Mouse (Mus musculus) left cerebral cortex, adult 18-20 months (tissue): ENCODE results near the gene Pnp2. TPM values are rescaled to one million over a fixed set of nuclear protein-coding genes. Genes with fewer than 3 reads are reported as not detected.

Source experiments
- DNase-seq, 2 experiments: peaks; one replicate each; pipeline ENCODE4 v3.0.0; 2021 to 2022; ENCODE audit warnings: low spot score in 2 of 2, mixed read lengths in 1 of 2
- total RNA-seq, 2 experiments: library from RNA; stranded (reverse); gene quantifications; 2 replicates each; pipeline ENCODE4 v1.2.3; 2021

The Pnp2 gene
- total RNA-seq, 2 experiments from 2014 or later, result 0.46 to 1.1 TPM

DNA sequence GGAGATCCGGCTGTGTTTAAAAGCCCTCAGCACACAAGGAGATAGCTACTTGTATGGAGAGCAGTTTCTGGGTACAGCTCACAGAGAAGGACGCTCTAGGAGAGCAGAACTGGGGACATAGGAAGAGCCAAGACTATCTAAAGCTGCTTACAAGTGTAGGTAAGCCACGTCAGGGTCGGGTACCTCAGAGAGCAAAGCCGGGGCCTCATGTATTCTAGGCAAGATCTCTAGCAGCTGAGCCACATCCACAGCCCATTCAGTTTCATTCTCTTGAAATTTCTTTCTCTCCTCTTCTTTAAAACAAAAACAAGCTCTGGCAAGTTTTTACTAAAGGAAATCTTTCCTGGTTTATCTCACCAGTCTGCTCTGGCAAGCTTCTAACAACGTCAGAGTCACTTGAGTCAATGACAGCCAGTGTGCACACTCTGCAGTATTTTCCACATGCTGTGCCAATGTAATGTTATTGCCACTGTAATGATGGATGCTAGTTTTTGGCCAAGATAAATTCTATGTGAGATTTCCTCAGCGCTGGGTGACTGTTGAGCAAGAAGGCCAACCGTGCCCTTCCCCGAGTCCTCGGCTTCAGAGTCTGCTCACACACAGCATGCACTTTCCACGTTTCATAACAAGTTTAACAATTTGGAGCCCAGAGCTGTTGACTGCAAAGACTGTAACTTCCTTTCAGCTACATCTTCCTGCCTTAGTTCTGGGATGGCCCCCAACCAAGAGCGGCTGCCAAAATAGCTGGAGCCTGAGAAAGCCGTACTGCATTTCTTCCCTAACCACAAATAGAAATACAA lies 52.3 kb downstream of the Pnp2 start:
- peak; percentile 16 to 22 for DNase-seq

DNA sequence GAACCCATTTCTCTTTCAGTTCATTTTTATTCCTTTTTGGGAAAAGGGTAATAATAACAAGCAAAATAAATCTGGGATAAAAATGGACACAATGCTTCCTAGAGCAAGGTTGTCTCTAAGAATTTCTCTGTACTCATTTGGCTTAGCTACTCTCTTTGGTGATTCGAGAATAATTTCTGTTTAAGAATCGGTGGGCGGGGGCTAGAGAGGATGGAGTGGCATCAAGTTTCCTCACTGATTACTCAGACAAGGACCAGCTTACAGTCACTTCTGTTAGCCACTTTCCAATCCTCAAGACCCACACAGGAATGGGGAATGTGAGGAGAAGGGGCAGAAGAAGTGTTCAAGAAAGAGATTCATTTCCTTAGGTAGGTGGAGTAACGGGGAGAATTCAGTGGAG lies 53.0 kb downstream of the Pnp2 start:
- DNase-seq, result no peak

DNA sequence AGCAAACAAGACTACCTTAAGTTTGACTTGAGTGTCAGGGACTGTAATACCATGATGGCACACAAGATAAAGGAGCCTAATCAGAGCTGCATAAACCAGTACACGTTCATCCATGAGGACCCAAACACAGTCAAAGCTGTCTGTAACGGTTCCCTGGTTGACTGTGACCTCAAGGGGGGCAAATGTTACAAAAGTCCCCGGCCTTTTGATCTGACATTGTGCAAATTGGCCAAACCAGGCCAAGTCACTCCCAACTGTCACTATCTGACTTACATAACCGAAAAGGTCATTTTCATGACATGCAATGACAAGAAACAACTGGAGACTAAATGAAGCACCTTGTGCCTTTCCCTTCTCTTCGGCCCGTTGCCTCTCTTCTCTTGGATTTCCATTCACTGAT lies 53.8 kb downstream of the Pnp2 start:
- DNase-seq, result no peak

Other genes starting within 250 kb of the Pnp2 start
- gene Olfr748, start 248.6 kb upstream of the Pnp2 start, total RNA-seq, result not detected
- not detected for gene Olfr749, start 210.9 kb upstream of the Pnp2 start, total RNA-seq
- 10 to 100 TPM; 53.4 to 55.6 TPM for gene Ttc5, start 170.5 kb upstream of the Pnp2 start, total RNA-seq
- gene Ccnb1ip1, start 148.3 kb upstream of the Pnp2 start, total RNA-seq, result not detected
- 10 to 100 TPM; 27.0 to 27.8 TPM for gene Parp2, start 148.2 kb upstream of the Pnp2 start, total RNA-seq
- gene Tep1, start 85.4 kb upstream of the Pnp2 start, total RNA-seq, result 1 to 10 TPM; 2.6 to 4.6 TPM
- gene Klhl33, start 58.5 kb upstream of the Pnp2 start, total RNA-seq, result 1 to 10 TPM; 5.6 to 6.5 TPM
- 10 to 100 TPM; 30.9 to 35.2 TPM for gene Osgep, start 31.1 kb upstream of the Pnp2 start, total RNA-seq
- gene Apex1, start 31.0 kb upstream of the Pnp2 start, total RNA-seq, result 10 to 100 TPM; 57.7 to 61.6 TPM
- gene Pip4p1, start 25.1 kb upstream of the Pnp2 start, total RNA-seq, result 100 to 1,000 TPM in 1 of 2 experiments, 10 to 100 TPM in 1; 92.3 to 102 TPM
- gene Pnp, start 24.9 kb upstream of the Pnp2 start, total RNA-seq, result 10 to 100 TPM; 13.7 to 16.4 TPM
- gene Gm49342, start 11.5 kb upstream of the Pnp2 start, total RNA-seq, result 10 to 100 TPM in 1 of 2 experiments, 1 to 10 TPM in 1; 5.3 to 10.1 TPM
- gene Rnase10, start 51.8 kb downstream of the Pnp2 start, total RNA-seq, result under 1 TPM in 1 of 2 experiments, not detected in 1; 0.30 TPM
- gene Rnase9, start 85.9 kb downstream of the Pnp2 start, total RNA-seq, result not detected
- not detected for gene Rnase11, start 94.2 kb downstream of the Pnp2 start, total RNA-seq
- gene Rnase12, start 101.7 kb downstream of the Pnp2 start, total RNA-seq, result not detected
- not detected for gene Olfr750, start 118.4 kb downstream of the Pnp2 start, total RNA-seq
- 10 to 100 TPM; 16.5 to 18.1 TPM for gene Rnase4, start 135.1 kb downstream of the Pnp2 start, total RNA-seq
- gene Ang, start 135.2 kb downstream of the Pnp2 start, total RNA-seq, result 1 to 10 TPM; 4.0 to 4.3 TPM
- gene Eddm3b, start 158.4 kb downstream of the Pnp2 start, total RNA-seq, result not detected
- not detected for gene Rnase6, start 167.9 kb downstream of the Pnp2 start, total RNA-seq
- 1 to 10 TPM in 1 of 2 experiments, under 1 TPM in 1; 0.63 to 1.1 TPM for gene Rnase1, start 190.8 kb downstream of the Pnp2 start, total RNA-seq
- not detected for gene Rnase2b, start 206.3 kb downstream of the Pnp2 start, total RNA-seq
- gene Ang2, start 243.2 kb downstream of the Pnp2 start, total RNA-seq, result not detected
- not detected for gene Ear14, start 247.4 kb downstream of the Pnp2 start, total RNA-seq